Mouse (Mus musculus): Measurements from ENCODE around the gene Etv4.
A peak's percentile ranks its signal among the peaks of the same experiment; 100 is the strongest.

The Etv4 gene

DNA sequence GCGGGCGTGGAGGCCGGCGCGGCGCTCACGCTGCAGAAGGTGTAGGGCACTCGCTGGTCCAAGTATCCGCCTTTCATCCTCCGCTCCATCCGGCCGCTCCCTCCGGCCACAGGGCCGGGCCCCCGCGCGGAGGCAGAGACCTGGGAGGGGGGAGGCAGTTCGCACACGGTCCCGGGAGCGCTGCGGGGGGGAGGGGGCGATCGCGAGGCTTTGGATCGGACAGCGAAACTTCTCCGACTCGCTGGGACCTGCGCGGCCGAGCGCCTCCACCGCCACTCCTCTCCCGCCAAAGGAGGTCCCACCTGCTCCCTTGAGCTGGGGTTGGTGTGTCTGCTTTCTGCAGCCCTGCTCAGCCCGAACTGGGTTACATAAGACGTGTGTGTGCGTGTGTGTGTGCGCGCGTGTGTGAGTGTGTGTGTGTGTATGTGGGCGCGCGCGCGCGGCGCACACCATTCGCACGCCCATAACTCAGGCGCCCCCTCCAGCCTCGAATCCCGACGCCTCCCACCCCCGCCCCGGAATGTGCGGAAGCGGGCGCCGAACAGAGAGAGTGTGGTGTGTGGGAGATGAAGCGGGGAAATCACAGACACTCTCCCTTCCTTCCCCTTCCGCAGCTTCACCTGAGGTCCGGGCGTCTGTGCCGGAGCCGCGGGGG lies 556 bp downstream of the Etv4 start:
- peak in 1 of 2 experiments; percentile 12 for DNase-seq

DNA sequence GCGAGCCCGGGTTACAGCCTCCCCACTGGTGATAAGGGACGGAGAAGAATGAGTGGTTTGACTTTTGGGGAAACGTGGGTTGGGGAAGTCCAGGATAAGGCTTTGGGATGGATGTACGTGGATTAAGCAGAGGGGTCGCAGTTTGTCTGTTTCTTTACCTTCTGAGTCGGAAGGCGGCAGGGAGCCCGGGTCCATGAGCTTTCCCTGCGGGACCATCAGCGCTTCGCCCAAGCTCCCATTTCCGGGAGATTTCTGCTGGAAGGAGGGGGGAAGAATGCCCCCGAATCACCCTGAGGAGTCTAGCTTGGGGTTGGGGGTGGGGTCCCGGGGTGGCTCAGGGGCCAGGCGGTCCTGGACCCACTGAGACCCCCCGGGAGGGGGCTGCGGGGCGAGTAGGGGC lies 1.1 kb downstream of the Etv4 start:
- DNase-seq: no peak

- DNase-seq: no peak
These were observed 1.6 kb downstream of the Etv4 start for GRCm38 (mm10) chr11:101783584-101783983.

DNA sequence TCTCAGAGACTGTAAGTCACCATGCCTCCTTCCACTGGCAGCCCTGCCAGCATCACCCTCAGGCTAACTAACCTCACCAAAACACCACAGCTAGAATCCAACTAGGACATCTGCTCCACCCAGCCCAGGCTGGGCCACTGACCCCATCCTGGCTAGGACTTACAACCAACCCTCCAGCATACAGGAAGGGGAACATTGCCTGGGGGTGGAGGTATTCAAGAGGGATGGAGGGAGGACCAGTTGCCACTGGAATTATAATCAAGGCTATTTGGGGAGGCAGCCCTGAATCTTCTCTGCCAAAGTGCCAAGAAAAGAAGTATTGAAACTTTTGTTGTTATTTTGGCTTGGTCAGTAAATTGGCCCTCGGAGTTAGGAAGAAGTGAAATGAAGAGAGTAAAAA lies 2.0 kb downstream of the Etv4 start:
- DNase-seq: no peak

- DNase-seq: no peak
These were observed 8.3 kb downstream of the Etv4 start for GRCm38 (mm10) chr11:101776846-101777245.

DNA sequence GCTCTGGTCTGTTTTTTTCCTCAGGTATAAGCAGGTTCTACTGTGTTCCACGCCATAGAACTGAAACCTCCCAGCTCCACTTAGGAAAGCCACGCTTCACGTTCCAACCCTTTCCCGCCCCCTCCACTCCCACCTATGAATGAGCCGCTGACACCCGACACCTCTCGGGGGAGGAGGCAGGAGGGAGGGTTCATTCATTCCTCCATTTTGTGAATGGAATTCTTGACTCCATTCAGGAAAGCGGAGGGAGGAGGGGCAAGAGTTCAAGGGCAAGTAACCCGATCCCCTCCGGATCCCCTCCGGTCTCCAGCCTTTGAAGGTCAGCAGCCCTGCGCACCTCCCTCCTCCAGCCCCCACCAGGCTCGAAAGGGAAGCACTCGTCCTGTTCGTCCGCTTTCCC lies 12.7 kb downstream of the Etv4 start:
- no peak for DNase-seq

DNA sequence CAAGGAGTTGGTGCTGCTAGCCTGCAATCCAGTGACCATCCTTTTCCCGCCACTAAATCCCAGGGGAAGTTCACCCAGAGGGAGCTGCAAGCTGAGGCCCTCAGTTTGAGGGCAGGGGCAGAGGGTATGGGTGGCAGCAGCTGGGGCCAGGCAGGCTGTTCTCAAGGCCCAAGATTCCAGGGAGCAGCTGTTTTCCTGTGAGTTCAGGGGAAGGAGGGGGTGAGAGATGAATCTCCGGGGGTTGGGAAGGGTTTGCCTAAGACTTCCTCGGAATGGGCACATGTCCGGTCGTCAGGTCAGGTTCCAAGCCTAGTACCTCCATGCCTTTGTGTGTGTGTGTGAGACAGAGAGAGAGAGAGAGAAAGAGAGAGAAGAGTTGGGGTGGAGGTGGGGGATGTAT lies 13.1 kb downstream of the Etv4 start:
- DNase-seq: no peak

GRCm38 (mm10) chr11:101770266-101770665 lies 14.9 kb downstream of the Etv4 start:
- no peak for DNase-seq

DNA sequence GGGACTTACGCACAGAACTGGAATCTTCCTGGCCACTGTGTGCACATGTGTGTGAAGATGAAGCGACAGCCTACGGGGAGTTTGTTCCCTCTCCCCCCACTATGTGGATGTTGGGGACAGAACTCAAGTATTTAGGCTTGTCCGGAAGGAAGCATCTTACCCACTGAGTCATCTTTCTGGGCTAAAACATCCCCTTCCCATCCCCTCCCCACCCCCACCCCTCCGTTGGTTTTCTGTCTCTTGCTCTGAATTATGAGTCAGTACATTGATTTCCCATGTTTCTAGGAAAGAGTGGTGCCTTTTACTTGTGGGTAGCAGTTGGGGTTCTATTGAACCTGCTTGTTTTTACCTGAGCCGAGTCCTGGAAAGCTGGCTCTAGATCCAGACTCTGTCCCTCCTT lies 16.4 kb downstream of the Etv4 start:
- no peak for DNase-seq

DNA sequence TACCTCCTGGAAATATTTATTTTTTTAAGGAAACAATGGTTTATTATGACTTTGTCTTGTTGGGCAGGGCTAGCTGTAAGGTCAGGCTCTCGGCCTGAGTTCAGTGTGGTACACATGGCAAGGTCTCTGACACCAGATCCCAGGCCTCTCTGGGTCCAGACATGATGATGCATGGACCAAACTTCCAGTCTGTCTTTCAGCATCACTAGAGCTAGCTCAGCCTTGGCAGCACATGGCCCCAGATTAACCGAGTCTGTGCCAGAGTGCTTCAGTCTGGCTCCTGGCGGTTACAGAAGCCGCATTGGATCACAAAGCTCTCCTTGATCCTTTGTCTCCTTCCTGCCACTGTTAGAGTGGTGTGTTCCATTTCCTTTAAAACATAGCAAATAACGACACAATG lies 17.8 kb downstream of the Etv4 start:
- DNase-seq: no peak

GRCm38 (mm10) chr11:101764546-101764945 lies 20.6 kb downstream of the Etv4 start:
- DNase-seq: no peak

DNA sequence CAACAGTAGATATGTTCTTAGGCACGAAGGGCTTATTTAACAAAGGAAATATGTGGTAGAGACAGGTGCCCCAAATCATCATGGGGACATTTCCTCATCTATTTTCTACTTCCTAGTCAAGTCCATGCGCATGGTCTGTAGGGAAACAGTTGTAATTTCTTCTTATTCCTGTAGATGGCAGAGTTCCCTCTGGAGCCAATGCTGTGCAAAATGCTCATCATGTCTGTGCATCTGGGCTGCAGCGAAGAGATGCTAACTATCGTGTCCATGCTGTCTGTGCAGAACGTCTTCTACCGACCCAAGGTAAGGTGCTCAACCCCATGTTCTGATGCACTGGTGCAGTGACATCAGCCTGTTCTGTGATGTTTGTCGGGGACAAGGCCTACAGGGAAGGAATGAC lies 21.4 kb downstream of the Etv4 start:
- peak; percentile 29 to 38 for DNase-seq

DNA sequence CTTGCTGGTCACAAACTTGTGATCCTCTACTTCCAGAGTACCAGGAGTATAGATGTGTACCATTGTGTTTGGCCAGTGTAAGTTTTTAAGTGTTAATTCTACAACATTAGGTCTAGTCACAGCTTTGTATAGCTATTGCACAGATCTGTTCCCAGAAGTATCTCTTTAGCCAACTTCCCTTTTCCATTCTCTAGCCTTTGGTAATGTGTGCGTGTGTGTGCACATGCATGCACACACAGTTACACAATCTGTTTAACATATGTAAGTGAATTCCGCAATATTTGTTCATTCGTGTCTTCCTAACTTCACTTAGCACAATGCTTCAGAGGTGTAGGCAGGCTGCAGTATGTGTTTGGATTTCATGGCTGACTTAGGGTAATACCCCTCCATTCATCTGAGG lies 25.6 kb downstream of the Etv4 start:
- no peak for DNase-seq

GRCm38 (mm10) chr11:101758431-101758830 lies 26.7 kb downstream of the Etv4 start:
- no peak for DNase-seq

DNA sequence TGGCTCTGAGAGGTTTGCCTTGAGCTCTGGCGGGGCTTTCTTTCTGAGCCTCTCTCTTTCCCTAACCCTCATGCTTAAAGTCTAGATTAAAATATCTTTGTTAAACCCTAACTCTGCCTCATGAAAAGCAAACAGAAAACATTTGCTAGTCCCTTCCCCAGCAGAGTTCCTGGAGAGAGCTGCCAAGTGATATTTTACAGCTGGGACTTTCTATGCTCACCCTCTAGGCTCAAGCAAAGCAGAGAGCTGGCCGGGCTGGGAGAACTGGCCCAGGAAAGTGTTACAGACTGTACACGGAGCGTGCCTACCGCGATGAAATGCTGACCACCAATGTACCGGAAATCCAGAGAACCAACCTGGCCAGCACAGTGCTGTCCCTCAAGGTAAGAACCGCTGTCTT lies 27.8 kb downstream of the Etv4 start:
- no peak for DNase-seq

DNA sequence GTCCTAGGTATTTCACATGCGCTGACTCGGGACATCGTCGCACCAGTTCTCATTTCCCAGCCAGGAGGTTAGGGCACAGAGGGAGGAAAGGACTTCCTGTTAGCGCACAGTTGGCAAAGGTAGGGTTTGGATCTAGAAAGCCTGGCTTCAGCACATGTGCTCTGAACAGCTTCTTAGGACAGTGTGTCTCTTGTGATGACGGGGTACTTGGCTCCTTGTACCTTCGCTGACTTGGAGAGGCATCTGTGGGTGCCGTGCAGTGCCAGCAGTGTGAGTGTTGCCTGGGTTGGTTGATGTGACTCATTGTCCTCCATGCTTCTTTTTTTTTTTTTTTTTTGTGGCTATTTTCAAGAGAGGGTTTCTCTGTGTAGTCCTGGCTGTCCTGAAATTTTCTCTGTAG lies 28.6 kb downstream of the Etv4 start:
- no peak for DNase-seq

DNA sequence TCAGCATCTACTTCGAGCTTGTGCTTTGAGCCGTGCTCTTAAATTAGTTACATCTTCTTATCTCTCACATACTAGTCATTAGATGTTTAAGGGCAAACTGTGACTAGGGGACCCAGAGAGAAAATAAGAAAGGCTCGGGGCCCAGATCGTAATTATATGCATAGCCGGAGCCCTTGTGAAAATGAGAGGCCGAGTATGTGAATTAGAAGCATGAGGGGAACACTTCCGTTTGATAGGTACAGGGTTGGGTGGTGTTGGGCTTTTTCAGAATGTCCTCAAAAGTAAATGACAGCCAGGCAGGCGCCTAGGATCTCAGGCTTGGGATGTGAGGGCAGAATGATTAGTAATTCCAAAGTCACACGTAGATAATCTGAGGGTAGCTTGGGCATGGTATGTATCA lies 51.6 kb downstream of the Etv4 start:
- peak in 1 of 2 experiments; percentile 2 for DNase-seq

GRCm38 (mm10) chr11:101732518-101733440 lies 52.4 kb downstream of the Etv4 start, which contains the start of gene Dhx8:
Dhx8 (plus strand) TSS chr11:101732919.
- peak; percentile 99 for DNase-seq

DNA sequence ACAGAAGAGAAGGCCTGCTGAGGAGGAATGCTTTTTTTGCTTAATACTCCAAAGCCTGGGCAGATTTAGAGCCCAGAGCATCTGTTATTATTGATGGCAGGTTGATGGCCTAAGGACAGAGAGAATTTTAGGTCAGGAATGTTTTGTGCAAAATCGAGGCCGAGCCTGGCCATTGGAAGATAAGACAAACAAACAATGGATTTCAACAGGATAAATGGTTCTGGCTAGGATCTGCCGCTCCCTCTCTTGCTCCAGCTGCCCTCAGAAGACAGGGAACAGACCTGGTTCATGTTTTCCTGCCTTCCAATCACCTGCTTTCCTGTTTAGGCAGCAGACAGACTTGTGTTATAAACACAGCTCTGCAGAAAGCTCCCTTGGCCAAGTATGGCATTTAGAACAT lies 55.9 kb downstream of the Etv4 start:
- DNase-seq: no peak

GRCm38 (mm10) chr11:101726765-101727164 lies 58.4 kb downstream of the Etv4 start:
- DNase-seq: no peak

- DNase-seq: no peak
These were observed 60.1 kb downstream of the Etv4 start for GRCm38 (mm10) chr11:101725043-101725442.

DNA sequence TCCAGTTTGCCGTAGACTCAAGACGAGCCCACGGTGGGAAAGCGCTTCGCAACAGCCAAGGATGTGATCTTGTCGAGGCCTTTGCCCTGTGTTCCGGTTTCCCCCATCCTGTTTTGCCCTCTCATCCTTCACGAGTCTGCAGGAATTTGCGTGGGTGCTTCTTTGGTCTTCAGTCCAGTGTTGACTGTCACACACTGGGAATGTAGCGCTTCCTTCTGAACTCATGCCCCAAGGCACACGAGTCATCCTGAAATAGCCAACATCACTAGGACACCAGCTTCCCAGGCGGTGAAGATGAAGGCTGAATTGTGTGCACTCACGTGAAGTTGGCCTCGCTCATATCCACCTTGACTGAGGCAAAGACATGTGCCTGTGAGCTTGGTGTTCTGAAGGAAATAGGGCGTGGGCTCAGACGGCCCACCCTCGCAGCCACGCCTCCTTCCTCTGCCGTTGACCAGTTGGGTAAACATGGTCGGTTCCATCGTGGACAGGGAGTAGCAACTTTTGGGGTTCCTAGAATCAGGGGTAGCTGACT lies 65.1 kb downstream of the Etv4 start:
- no peak for DNase-seq
